Mouse (Mus musculus) midbrain, embryonic 12.5 days (tissue): Measurements from ENCODE around the gene Micall2. TPM values are rescaled to one million over a fixed set of nuclear protein-coding genes. Genes with fewer than 3 reads are reported as not detected.
"Not testable (repeated sequence)": the region's sequence is repeated elsewhere in the genome, so short reads cannot be mapped to it uniquely, and the experiment has no call there.

Experiments
- ATAC-seq: fragments of 200-750 bp; cut with Nextera tagmentation; 2 replicates; pipeline ENCODE4 v1.8.0; 2017; ENCODE audit warnings: low read depth, moderate TSS enrichment, moderate library complexity; ENCODE audit not compliant: low FRiP score
- H3K27ac ChIP-seq: fragments of 300-500 bp; sonication (generic); replicated peaks from 2 replicates; pipeline ENCODE4 v1.5.1; 2016; ENCODE audit warnings: mild to moderate bottlenecking
- H3K27me3 ChIP-seq: fragments of 300-500 bp; sonication (generic); 2 replicates; pipeline ENCODE4 v1.6.1; 2016; ENCODE audit warnings: mild to moderate bottlenecking
- H3K36me3 ChIP-seq: fragments of 300-500 bp; sonication (generic); 2 replicates; pipeline ENCODE4 v1.6.1; 2016
- H3K4me1 ChIP-seq: fragments of 300-500 bp; sonication (generic); 2 replicates; pipeline ENCODE4 v1.6.1; 2016
- H3K4me2 ChIP-seq: fragments of 300-500 bp; sonication (generic); replicated peaks from 2 replicates; pipeline ENCODE4 v1.6.1; 2016; ENCODE audit warnings: mild to moderate bottlenecking, moderate library complexity
- H3K4me3 ChIP-seq: fragments of 300-500 bp; sonication (generic); 2 replicates; pipeline ENCODE4 v1.5.1; 2016; ENCODE audit warnings: mild to moderate bottlenecking
- H3K9ac ChIP-seq: fragments of 300-500 bp; sonication (generic); replicated peaks from 2 replicates; pipeline ENCODE4 v1.6.1; 2016; ENCODE audit warnings: mild to moderate bottlenecking, moderate library complexity
- H3K9me3 ChIP-seq: fragments of 300-500 bp; sonication (generic); 2 replicates; pipeline ENCODE4 v1.6.1; 2016; ENCODE audit warnings: mild to moderate bottlenecking
- WGBS: fragments of 180-500 bp; shearing (Covaris S2); methylation state at CpG from one replicate; pipeline ENCODE4 v1.1.7; 2016; 5-methylcytosine and 5-hydroxymethylcytosine counted together
- polyA plus RNA-seq: library from polyadenylated mRNA; unstranded; fragments of >200 nt; fragmentation: Nextera tagmentation; extraction: Ambion mirVana; gene quantifications from 2 replicates; pipeline ENCODE4 v1.2.1, GENCODE M21; 2016

The Micall2 gene
- polyA plus RNA-seq, 1 experiment from 2014 or later, result 7.8 TPM

GRCm38 (mm10) chr5:139749413-139750125, 13.4 kb upstream of the Micall2 start:
- Histone ChIP-seq H3K4me3 (no peak overlapping the region), H3K9me3 (no peaks in the 10 kb centered on the region), H3K27ac (no peak overlapping the region), H3K36me3 (peaks cover 45% of the 10 kb centered on the region), H3K27me3 (peaks cover 13% of the 10 kb centered on the region; the same call in 1 of the 2 replicates), H3K4me1 (no peaks in the 10 kb centered on the region), H3K9ac (no peak overlapping the region), H3K4me2 (no peak overlapping the region)
- ATAC-seq, result peak; percentile 20; the same call in 1 of the 2 replicates
- WGBS, result 85% methylated on average over 16 of the region's 16 CpGs

GRCm38 (mm10) chr5:139745771-139746170, 9.6 kb upstream of the Micall2 start:
- Histone ChIP-seq H3K9me3 (no peaks in the 10 kb centered on the region), H3K4me1 (no peaks in the 10 kb centered on the region), H3K27ac (no peak overlapping the region), H3K4me3 (no peak overlapping the region), H3K36me3 (peaks cover 7% of the 10 kb centered on the region; the same call in 1 of the 2 replicates), H3K27me3 (peaks cover 13% of the 10 kb centered on the region; the same call in 1 of the 2 replicates), H3K4me2 (no peak overlapping the region), H3K9ac (no peak overlapping the region)
- ATAC-seq, result no peak
- 4% methylated on average over 3 of the region's 3 CpGs for WGBS

- 61% methylated on average over 3 of the region's 3 CpGs for WGBS
- peaks cover 13% of the 10 kb centered on the region; the same call in 1 of the 2 replicates for H3K27me3 ChIP-seq
- H3K9me3 ChIP-seq, H3K4me1 ChIP-seq, H3K4me2 ChIP-seq, H3K4me3 ChIP-seq, H3K9ac ChIP-seq, H3K36me3 ChIP-seq, ATAC-seq, H3K27ac ChIP-seq: not testable (repeated sequence)
Observed at GRCm38 (mm10) chr5:139742640-139743039, 6.5 kb upstream of the Micall2 start.

- no peak overlapping the region for H3K27ac ChIP-seq
- H3K36me3 ChIP-seq, result no peaks in the 10 kb centered on the region
- no peak overlapping the region for H3K9ac ChIP-seq
- H3K9me3 ChIP-seq, result no peaks in the 10 kb centered on the region
- no peak for ATAC-seq
- peaks cover 23% of the 10 kb centered on the region for H3K27me3 ChIP-seq
- H3K4me1 ChIP-seq, result peaks cover 29% of the 10 kb centered on the region
- WGBS, result 81% methylated on average over 7 of the region's 7 CpGs
- no peak overlapping the region for H3K4me3 ChIP-seq
- no peak overlapping the region for H3K4me2 ChIP-seq
Observed at GRCm38 (mm10) chr5:139738592-139739315, 2.6 kb upstream of the Micall2 start.

- Histone ChIP-seq H3K9me3 (no peaks in the 10 kb centered on the region), H3K9ac (no peak overlapping the region), H3K27me3 (peaks cover 23% of the 10 kb centered on the region), H3K36me3 (no peaks in the 10 kb centered on the region), H3K4me2 (no peak overlapping the region), H3K27ac (no peak overlapping the region), H3K4me1 (peaks cover 29% of the 10 kb centered on the region), H3K4me3 (no peak overlapping the region)
- no peak for ATAC-seq
- 87% methylated on average over 14 of the region's 14 CpGs for WGBS
Observed at GRCm38 (mm10) chr5:139737841-139738591, 1.9 kb upstream of the Micall2 start.

GRCm38 (mm10) chr5:139736504-139736940, 386 bp upstream of the Micall2 start:
- Histone ChIP-seq H3K4me3 (peak overlapping the region; percentile 53; the same call in 1 of the 2 replicates), H3K36me3 (no peaks in the 10 kb centered on the region), H3K4me2 (peak overlapping the region; percentile 92), H3K9ac (peak overlapping the region; percentile 69; the same call in 1 of the 2 replicates), H3K27ac (peak overlapping the region; percentile 35), H3K4me1 (peaks cover 29% of the 10 kb centered on the region), H3K9me3 (no peaks in the 10 kb centered on the region), H3K27me3 (peaks cover 23% of the 10 kb centered on the region)
- peak; percentile 68 for ATAC-seq
- WGBS, result 12% methylated on average over 10 of the region's 10 CpGs

- Histone ChIP-seq H3K9ac (no peak overlapping the region; the same call in 1 of the 2 replicates), H3K9me3 (no peaks in the 10 kb centered on the region), H3K36me3 (no peaks in the 10 kb centered on the region), H3K4me3 (no peak overlapping the region), H3K4me2 (peak overlapping the region; percentile 92), H3K4me1 (peaks cover 41% of the 10 kb centered on the region), H3K27ac (no peak overlapping the region), H3K27me3 (peaks cover 23% of the 10 kb centered on the region)
- WGBS, result 85% methylated on average over 7 of the region's 7 CpGs
- no peak for ATAC-seq
Observed at GRCm38 (mm10) chr5:139734746-139735145, 1.4 kb downstream of the Micall2 start.

- Histone ChIP-seq H3K9me3 (no peaks in the 10 kb centered on the region), H3K4me1 (peaks cover 41% of the 10 kb centered on the region), H3K27ac (no peak overlapping the region), H3K4me2 (no peak overlapping the region), H3K36me3 (no peaks in the 10 kb centered on the region), H3K27me3 (peaks cover 23% of the 10 kb centered on the region), H3K4me3 (no peak overlapping the region), H3K9ac (no peak overlapping the region)
- no peak for ATAC-seq
- WGBS, result 79% methylated on average over 3 of the region's 3 CpGs
Observed at GRCm38 (mm10) chr5:139734016-139734415, 2.1 kb downstream of the Micall2 start.

- no peak overlapping the region for H3K9ac ChIP-seq
- no peak overlapping the region for H3K4me3 ChIP-seq
- no peaks in the 10 kb centered on the region for H3K9me3 ChIP-seq
- no peaks in the 10 kb centered on the region for H3K36me3 ChIP-seq
- 78% methylated on average over 11 of the region's 11 CpGs for WGBS
- H3K4me2 ChIP-seq, result no peak overlapping the region
- no peak for ATAC-seq
- peaks cover 41% of the 10 kb centered on the region for H3K4me1 ChIP-seq
- no peak overlapping the region for H3K27ac ChIP-seq
- H3K27me3 ChIP-seq, result peaks cover 23% of the 10 kb centered on the region
Observed at GRCm38 (mm10) chr5:139732634-139733107, 3.5 kb downstream of the Micall2 start.

- peak overlapping the region; percentile 20; the same call in 1 of the 2 replicates for H3K27ac ChIP-seq
- H3K4me2 ChIP-seq, result no peak overlapping the region
- H3K4me3 ChIP-seq, result no peak overlapping the region
- no peaks in the 10 kb centered on the region for H3K36me3 ChIP-seq
- ATAC-seq, result no peak
- peaks cover 32% of the 10 kb centered on the region for H3K4me1 ChIP-seq
- H3K27me3 ChIP-seq, result peaks cover 17% of the 10 kb centered on the region
- H3K9me3 ChIP-seq, result no peaks in the 10 kb centered on the region
- H3K9ac ChIP-seq, result no peak overlapping the region; the same call in 1 of the 2 replicates
- 59% methylated on average over 8 of the region's 8 CpGs for WGBS
Observed at GRCm38 (mm10) chr5:139730712-139731486, 5.2 kb downstream of the Micall2 start.

GRCm38 (mm10) chr5:139727261-139727660, 8.9 kb downstream of the Micall2 start:
- Histone ChIP-seq H3K36me3 (no peaks in the 10 kb centered on the region), H3K27me3 (no peaks in the 10 kb centered on the region), H3K4me2 (no peak overlapping the region), H3K9ac (no peak overlapping the region), H3K9me3 (no peaks in the 10 kb centered on the region), H3K4me1 (peaks cover 18% of the 10 kb centered on the region), H3K4me3 (no peak overlapping the region), H3K27ac (no peak overlapping the region)
- ATAC-seq, result no peak
- WGBS, result 86% methylated on average over 11 of the region's 11 CpGs
